Mouse (Mus musculus) liver, embryonic 12.5 days (tissue): Measurements from ENCODE around the gene Mfge8. TPM values are rescaled to one million over a fixed set of nuclear protein-coding genes. Genes with fewer than 3 reads are reported as not detected.

Source experiments
- ATAC-seq: fragments of 200-750 bp; cut with Nextera tagmentation; 2 replicates; pipeline ENCODE4 v1.8.0; 2017; ENCODE audit warnings: moderate number of reproducible peaks, mild to moderate bottlenecking, moderate library complexity
- H3K27ac ChIP-seq: fragments of 300-500 bp; sonication (generic); 2 replicates; pipeline ENCODE4 v1.5.1; 2016; ENCODE audit warnings: mild to moderate bottlenecking
- H3K27me3 ChIP-seq: fragments of 300-500 bp; sonication (generic); replicated peaks from 2 replicates; pipeline ENCODE4 v1.6.1; 2016; ENCODE audit warnings: mild to moderate bottlenecking, moderate library complexity
- H3K36me3 ChIP-seq: fragments of 300-500 bp; sonication (generic); 2 replicates; pipeline ENCODE4 v1.6.1; 2016; ENCODE audit warnings: mild to moderate bottlenecking, moderate library complexity
- H3K4me1 ChIP-seq: fragments of 300-500 bp; sonication (generic); 2 replicates; pipeline ENCODE4 v1.6.1; 2016
- H3K4me2 ChIP-seq: fragments of 300-500 bp; sonication (generic); 2 replicates; pipeline ENCODE4 v1.6.1; 2016; ENCODE audit warnings: mild to moderate bottlenecking, moderate library complexity
- H3K4me3 ChIP-seq: fragments of 300-500 bp; sonication (generic); 2 replicates; pipeline ENCODE4 v1.5.1; 2016; ENCODE audit warnings: mild to moderate bottlenecking, moderate library complexity
- H3K9ac ChIP-seq: fragments of 300-500 bp; sonication (generic); 2 replicates; pipeline ENCODE4 v1.6.1; 2016; ENCODE audit warnings: mild to moderate bottlenecking, moderate library complexity
- H3K9me3 ChIP-seq: fragments of 300-500 bp; sonication (generic); replicated peaks from 2 replicates; pipeline ENCODE4 v1.6.1; 2016; ENCODE audit warnings: mild to moderate bottlenecking, moderate library complexity
- WGBS: fragments of 180-500 bp; shearing (Covaris S2); methylation state at CpG from one replicate; pipeline ENCODE4 v1.1.7; 2016; ENCODE audit not compliant: insufficient replicate concordance; 5-methylcytosine and 5-hydroxymethylcytosine counted together
- polyA plus RNA-seq: library from polyadenylated mRNA; unstranded; fragments of >200 nt; fragmentation: Nextera tagmentation; extraction: Ambion mirVana; gene quantifications from 2 replicates; pipeline ENCODE4 v1.2.1, GENCODE M21; 2016

Gene Mfge8
- polyA plus RNA-seq, 1 experiment from 2014 or later, result 59.4 TPM

GRCm38 (mm10) chr7:79113848-79114247, 35.0 kb downstream of the Mfge8 start:
- Histone ChIP-seq H3K4me2 (no peak overlapping the region), H3K36me3 (no peaks in the 10 kb centered on the region), H3K4me1 (no peaks in the 10 kb centered on the region), H3K4me3 (no peak overlapping the region), H3K9me3 (no peaks in the 10 kb centered on the region), H3K9ac (no peak overlapping the region), H3K27me3 (peaks cover 7% of the 10 kb centered on the region), H3K27ac (no peak overlapping the region)
- 45% methylated on average over 4 of the region's 4 CpGs for WGBS
- no peak for ATAC-seq

GRCm38 (mm10) chr7:79096492-79096891, 52.4 kb downstream of the Mfge8 start:
- no peaks in the 10 kb centered on the region for H3K36me3 ChIP-seq
- 52% methylated on average over 5 of the region's 5 CpGs for WGBS
- ATAC-seq, result no peak

GRCm38 (mm10) chr7:79089111-79089510, 59.7 kb downstream of the Mfge8 start:
- H3K9me3 ChIP-seq, result no peaks in the 10 kb centered on the region
- no peak overlapping the region for H3K4me3 ChIP-seq
- no peaks in the 10 kb centered on the region for H3K4me1 ChIP-seq
- no peaks in the 10 kb centered on the region for H3K27me3 ChIP-seq
- no peak overlapping the region for H3K9ac ChIP-seq
- no peaks in the 10 kb centered on the region for H3K36me3 ChIP-seq
- 45% methylated on average over 4 of the region's 4 CpGs for WGBS
- no peak for ATAC-seq
- no peak overlapping the region for H3K27ac ChIP-seq
- H3K4me2 ChIP-seq, result no peak overlapping the region

More at GRCm38 (mm10) chr7:79096492-79096891, 52.4 kb downstream of the Mfge8 start:
- no peak overlapping the region for H3K4me2 ChIP-seq
- no peaks in the 10 kb centered on the region for H3K9me3 ChIP-seq
- no peak overlapping the region for H3K4me3 ChIP-seq
- H3K27me3 ChIP-seq, result peaks cover 22% of the 10 kb centered on the region; the same call in 1 of the 2 replicates
- H3K27ac ChIP-seq, result no peak overlapping the region
- no peak overlapping the region for H3K9ac ChIP-seq
- no peaks in the 10 kb centered on the region for H3K4me1 ChIP-seq

Other genes with a start within 250 kb of the Mfge8 start
- 7.7 and 9.2 TPM in 2 replicates for gene Isg20, start 235.6 kb downstream of the Mfge8 start, polyA plus RNA-seq
- gene Acan, start 95.6 kb downstream of the Mfge8 start, polyA plus RNA-seq, result not detected in 2 replicates
- gene Hapln3, start 18.0 kb downstream of the Mfge8 start, polyA plus RNA-seq, result 0.26 and 0.71 TPM in 2 replicates
- 9.6 and 10.5 TPM in 2 replicates for gene Abhd2, start 124.1 kb upstream of the Mfge8 start, polyA plus RNA-seq
- gene Rlbp1, start 238.0 kb upstream of the Mfge8 start, polyA plus RNA-seq, result 0.10 TPM in 1 of 2 replicates, not detected in the other
- gene Fanci, start 242.9 kb upstream of the Mfge8 start, polyA plus RNA-seq, result 13.8 and 14.4 TPM in 2 replicates